Mouse (Mus musculus): ENCODE measurements around the gene Mtmr3.

DNA sequence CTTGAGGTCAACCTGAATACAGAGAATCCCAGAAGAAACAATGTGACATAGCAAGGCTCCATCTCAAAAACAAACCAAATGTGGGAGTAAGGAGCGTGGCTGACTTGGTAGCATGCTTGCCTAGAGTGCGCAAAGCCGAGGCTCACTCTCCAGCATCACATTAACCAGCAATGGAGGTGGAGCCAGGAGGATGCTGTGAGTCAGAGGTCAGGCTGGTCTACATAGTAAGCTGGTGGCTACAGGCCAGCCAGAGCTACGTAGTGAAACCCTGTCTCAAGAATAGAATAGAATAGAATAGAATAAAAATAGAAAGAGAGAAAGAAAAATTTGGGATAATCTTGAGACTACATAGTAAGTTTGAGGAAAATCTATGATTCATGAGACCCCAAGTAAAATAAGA lies 27.2 kb upstream of the Mtmr3 start:
- no peak for TF ChIP-seq CHD2 (IDR thresholded peaks at IDR 0.05; ENCODE audit: low read depth, low read length)
- TF ChIP-seq ZNF384 (IDR thresholded peaks at IDR 0.05; ENCODE audit: low read depth, low read length) = no peak
- no peak for TF ChIP-seq ZC3H11A (IDR thresholded peaks at IDR 0.05; ENCODE audit: borderline replicate concordance, low read depth, low read length)
- TF ChIP-seq HCFC1 (IDR thresholded peaks at IDR 0.05; ENCODE audit: borderline replicate concordance, insufficient read depth, low read length) = no peak
- TF ChIP-seq MAFK (IDR thresholded peaks at IDR 0.05; ENCODE audit: insufficient read depth, low read depth, low read length) = no peak

Data from ES-E14 (cell line).